Mouse (Mus musculus) cortical plate, adult 2 months (tissue): ENCODE measurements around the gene Fermt1. TPM values are rescaled to one million over a fixed set of nuclear protein-coding genes. Genes with fewer than 3 reads are reported as not detected.

Experiments
- H3K27ac ChIP-seq: fragments of 200-500 bp; 2 replicates; pipeline ENCODE4 v1.5.1; 2012; ENCODE audit warnings: low read length, control low read depth, inconsistent platforms; ENCODE audit not compliant: insufficient read depth
- H3K4me1 ChIP-seq: fragments of 200-500 bp; 2 replicates; pipeline ENCODE4 v1.6.1; 2011; ENCODE audit warnings: low read length; ENCODE audit not compliant: control insufficient read depth, insufficient read depth
- H3K4me3 ChIP-seq: fragments of 200-500 bp; 2 replicates; pipeline ENCODE4 v1.5.1; 2011; ENCODE audit warnings: mild to moderate bottlenecking, low read length, control low read depth; ENCODE audit not compliant: insufficient read depth
- CTCF ChIP-seq: fragments of 200-500 bp; IDR thresholded peaks from 2 replicates; pipeline ENCODE4 v1.5.1; 2011; ENCODE audit warnings: mild to moderate bottlenecking, control low read depth, low read length; ENCODE audit not compliant: insufficient read depth; ENCODE audit errors: extremely low read depth
- POLR2A ChIP-seq: fragments of 200-500 bp; IDR thresholded peaks from 2 replicates; pipeline ENCODE4 v1.6.1; 2011; ENCODE audit warnings: mild to moderate bottlenecking, low read length, control low read depth; ENCODE audit not compliant: insufficient read depth; ENCODE audit errors: extremely low read depth
- polyA plus RNA-seq: library from polyadenylated mRNA; depleted of rRNA; stranded (reverse); fragments of >200 nt; gene quantifications from 2 replicates; pipeline ENCODE4 v1.2.3, GENCODE M21; 2012

The Fermt1 gene
- polyA plus RNA-seq, 1 experiment: 0.25 TPM

GRCm38 (mm10) chr2:132923290-132924085 is 22.2 kb downstream of the Fermt1 start:
- no peaks in the 10 kb centered on the region for H3K4me1 ChIP-seq
- TF ChIP-seq CTCF (no peak), POLR2A (no peak)

GRCm38 (mm10) chr2:132922076-132922873 is 23.4 kb downstream of the Fermt1 start:
- H3K4me1 ChIP-seq: no peaks in the 10 kb centered on the region
- H3K4me3 ChIP-seq: no peak overlapping the region
- TF ChIP-seq POLR2A (no peak), CTCF (no peak)
- no peak overlapping the region for H3K27ac ChIP-seq

More at GRCm38 (mm10) chr2:132923290-132924085, 22.2 kb downstream of the Fermt1 start:
- Histone ChIP-seq H3K27ac (no peak overlapping the region), H3K4me3 (no peak overlapping the region)

- Histone ChIP-seq H3K4me3 (no peak overlapping the region), H3K4me1 (peaks cover 1% of the 10 kb centered on the region; the same call in 1 of the 2 replicates), H3K27ac (no peak overlapping the region)
- TF ChIP-seq POLR2A: no peak
- TF ChIP-seq CTCF: no peak
Observed at GRCm38 (mm10) chr2:132914785-132915184, 30.9 kb downstream of the Fermt1 start.

GRCm38 (mm10) chr2:132906763-132907162 is 38.9 kb downstream of the Fermt1 start:
- TF ChIP-seq CTCF (peak; percentile 50), POLR2A (no peak)
- Histone ChIP-seq H3K27ac (no peak overlapping the region), H3K4me1 (no peaks in the 10 kb centered on the region), H3K4me3 (no peak overlapping the region)

GRCm38 (mm10) chr2:132904961-132905360 is 40.7 kb downstream of the Fermt1 start:
- H3K4me3 ChIP-seq: no peak overlapping the region
- TF ChIP-seq POLR2A: no peak
- no peak for TF ChIP-seq CTCF
- H3K27ac ChIP-seq: no peak overlapping the region
- H3K4me1 ChIP-seq: no peaks in the 10 kb centered on the region

- Histone ChIP-seq H3K4me1 (no peaks in the 10 kb centered on the region), H3K27ac (no peak overlapping the region), H3K4me3 (no peak overlapping the region)
- TF ChIP-seq POLR2A (no peak), CTCF (peak; percentile 51)
Observed at GRCm38 (mm10) chr2:132903498-132903897, 42.2 kb downstream of the Fermt1 start.

- Histone ChIP-seq H3K4me1 (no peaks in the 10 kb centered on the region), H3K27ac (no peak overlapping the region), H3K4me3 (no peak overlapping the region)
- TF ChIP-seq POLR2A (no peak), CTCF (no peak)
Observed at GRCm38 (mm10) chr2:132902056-132902455, 43.6 kb downstream of the Fermt1 start.

GRCm38 (mm10) chr2:132901636-132902035 is 44.1 kb downstream of the Fermt1 start:
- Histone ChIP-seq H3K4me3 (no peak overlapping the region), H3K27ac (no peak overlapping the region), H3K4me1 (no peaks in the 10 kb centered on the region)
- no peak for TF ChIP-seq POLR2A
- no peak for TF ChIP-seq CTCF

GRCm38 (mm10) chr2:132900596-132900995 is 45.1 kb downstream of the Fermt1 start:
- Histone ChIP-seq H3K4me1 (no peaks in the 10 kb centered on the region), H3K4me3 (no peak overlapping the region), H3K27ac (no peak overlapping the region)
- TF ChIP-seq CTCF (no peak), POLR2A (no peak)
